Mouse (Mus musculus): Measurements from ENCODE around the gene Klra2. TPM values are rescaled to one million over a fixed set of nuclear protein-coding genes. Genes with fewer than 3 reads are reported as not detected.
A peak's percentile ranks its signal among the peaks of the same experiment; 100 is the strongest.
"Not testable (repeated sequence)": the region's sequence is repeated elsewhere in the genome, so short reads cannot be mapped to it uniquely, and the experiment has no call there.

The Klra2 gene
- total RNA-seq (2021): not detected
- long read RNA-seq, experiment 1: 0 reads
- long read RNA-seq, experiment 2: 0 reads

GRCm38 (mm10) chr6:131247206-131247605 lies at the start of gene Klra2:
Klra2 (minus strand) TSS chr6:131247362.
- DNase-seq: no peak
- intact Hi-C loops (cut with DNase I; ENCODE audit: low total_unique reads): no loop called here

- intact Hi-C loops (cut with DNase I; ENCODE audit: low total_unique reads): no loop called here
- DNase-seq: no peak
Measured at GRCm38 (mm10) chr6:131294435-131295112, 47.4 kb upstream of the Klra2 start.

GRCm38 (mm10) chr6:131293916-131294315 lies 46.8 kb upstream of the Klra2 start:
- intact Hi-C loops (cut with DNase I; ENCODE audit: low total_unique reads): no loop called here
- DNase-seq: no peak

- intact Hi-C loops (cut with DNase I; ENCODE audit: low total_unique reads): no loop called here
- peak; percentile 77 for DNase-seq
Measured at GRCm38 (mm10) chr6:131292991-131293788, 46.0 kb upstream of the Klra2 start, which contains the start of gene Magohb. Magohb (minus strand) TSS chr6:131293244.

GRCm38 (mm10) chr6:131292276-131292990 lies 45.3 kb upstream of the Klra2 start:
- intact Hi-C loops (cut with DNase I; ENCODE audit: low total_unique reads): no loop called here
- no peak for DNase-seq

GRCm38 (mm10) chr6:131290430-131290829 lies 43.3 kb upstream of the Klra2 start:
- intact Hi-C loops (cut with DNase I; ENCODE audit: low total_unique reads): no loop called here
- peak; percentile 7 for DNase-seq

- intact Hi-C loops (cut with DNase I; ENCODE audit: low total_unique reads): not testable (repeated sequence)
Measured at GRCm38 (mm10) chr6:131278160-131278559, 31.0 kb upstream of the Klra2 start.

GRCm38 (mm10) chr6:131276659-131277058 lies 29.5 kb upstream of the Klra2 start:
- DNase-seq: no peak
- intact Hi-C loops (cut with DNase I; ENCODE audit: low total_unique reads): no loop called here

More at GRCm38 (mm10) chr6:131278160-131278559, 31.0 kb upstream of the Klra2 start:
- DNase-seq: not testable (repeated sequence)

- intact Hi-C loops (cut with DNase I; ENCODE audit: low total_unique reads): no loop called here
- no peak for DNase-seq
Measured at GRCm38 (mm10) chr6:131272311-131272710, 25.1 kb upstream of the Klra2 start.

- no peak for DNase-seq
Measured at GRCm38 (mm10) chr6:131270312-131270711, 23.1 kb upstream of the Klra2 start.

GRCm38 (mm10) chr6:131269599-131269998 lies 22.4 kb upstream of the Klra2 start:
- intact Hi-C loops (cut with DNase I; ENCODE audit: low total_unique reads): no loop called here
- no peak for DNase-seq

More at GRCm38 (mm10) chr6:131270312-131270711, 23.1 kb upstream of the Klra2 start:
- intact Hi-C loops (cut with DNase I; ENCODE audit: low total_unique reads): no loop called here

GRCm38 (mm10) chr6:131264175-131264574 lies 17.0 kb upstream of the Klra2 start:
- no peak for DNase-seq
- intact Hi-C loops (cut with DNase I; ENCODE audit: low total_unique reads): no loop called here

GRCm38 (mm10) chr6:131262778-131263177 lies 15.6 kb upstream of the Klra2 start:
- no peak for DNase-seq
- intact Hi-C loops (cut with DNase I; ENCODE audit: low total_unique reads): no loop called here

- no peak for DNase-seq
- intact Hi-C loops (cut with DNase I; ENCODE audit: low total_unique reads): no loop called here
Measured at GRCm38 (mm10) chr6:131262009-131262408, 14.8 kb upstream of the Klra2 start.

- intact Hi-C loops (cut with DNase I; ENCODE audit: low total_unique reads): no loop called here
- DNase-seq: no peak
Measured at GRCm38 (mm10) chr6:131245081-131245480, 2.1 kb downstream of the Klra2 start.

Other genes starting within 250 kb of the Klra2 start
- gene Magohb, start 45.9 kb upstream of the Klra2 start, total RNA-seq (2021): 1 to 10 TPM; 4.6 to 7.9 TPM
- gene Styk1, start 106.2 kb upstream of the Klra2 start, total RNA-seq (2021): under 1 TPM; 0.41 to 0.80 TPM
- gene Ybx3, start 141.1 kb upstream of the Klra2 start, total RNA-seq (2021): 100 to 1,000 TPM; 779 to 828 TPM
- gene 5430401F13Rik, start 239.0 kb upstream of the Klra2 start, total RNA-seq (2021): not detected
- gene Gm6619, start 239.0 kb upstream of the Klra2 start, total RNA-seq (2021): not detected

Measured in gastrocnemius, postnatal 14 days (tissue).